Comparison of ENCODE assay signal across 8 mouse cellular contexts in genomic region chr1:131244536-131245088, GRCm38 (mm10). TPM values are rescaled to one million over a fixed set of nuclear protein-coding genes. Genes with fewer than 3 reads are reported as not detected.
DNase-seq lines count a peak whose midpoint lies in the region; ATAC-seq and TF ChIP-seq lines count a peak whose summit lies in the region.

No protein-coding gene starts in this region.

- H3K36me3 ChIP-seq in lung, postnatal 0 days (ENCODE audit: insufficient read depth, low read length): no peaks in the 10 kb centered on the region
- H3K36me3 ChIP-seq in embryonic facial prominence, embryonic 15.5 days: no peaks in the 10 kb centered on the region
- H3K36me3 ChIP-seq in limb, embryonic 11.5 days (ENCODE audit: control insufficient read depth, insufficient read depth, low read length): no peaks in the 10 kb centered on the region
- no peaks in the 10 kb centered on the region for H3K36me3 ChIP-seq in neural tube, embryonic 13.5 days

- DNase-seq in adrenal gland, adult 18-20 months (ENCODE audit: low spot score in 2 of 2): peak; percentile 44 to 45
- DNase-seq in adrenal gland, adult 2 months: no peak
- DNase-seq in lung, postnatal 0 days (ENCODE audit: low spot score): no peak
- DNase-seq in lung, postnatal 10 days: no peak
- DNase-seq in limb, embryonic 11.5 days (ENCODE audit: low spot score): peak; percentile 48
- no peak for DNase-seq in left cerebral cortex, postnatal 10 days (ENCODE audit: extremely low spot score in 1 of 2, low spot score in 2 of 2)

- no peaks in the 10 kb centered on the region for H3K9me3 ChIP-seq in lung, postnatal 0 days (ENCODE audit: low read length)
- no peaks in the 10 kb centered on the region for H3K9me3 ChIP-seq in embryonic facial prominence, embryonic 15.5 days (replicated peaks)
- no peaks in the 10 kb centered on the region for H3K9me3 ChIP-seq in limb, embryonic 11.5 days (ENCODE audit: control insufficient read depth, low read length)
- no peaks in the 10 kb centered on the region for H3K9me3 ChIP-seq in neural tube, embryonic 13.5 days

- no peak for TF ChIP-seq CTCF in lung, postnatal 0 days (IDR thresholded peaks at IDR 0.05)

- no peak for TF ChIP-seq EP300 in lung, postnatal 0 days (IDR thresholded peaks at IDR 0.05)

- intact Hi-C loops in left cerebral cortex, postnatal 10 days (cut with DNase I): loop anchor here (5.0 kb wide), 1 partner anchor 127 kb away; no protein-coding TSS in a partner anchor

- peak overlapping the region; percentile 59 for H3K9ac ChIP-seq in lung, postnatal 0 days (replicated peaks; ENCODE audit: low read depth)
- H3K9ac ChIP-seq in embryonic facial prominence, embryonic 15.5 days: peak overlapping the region; percentile 44
- peak overlapping the region; percentile 50 for H3K9ac ChIP-seq in limb, embryonic 11.5 days (ENCODE audit: low read length)
- peak overlapping the region; percentile 82 for H3K9ac ChIP-seq in neural tube, embryonic 13.5 days

- peak overlapping the region; percentile 65 for H3K4me3 ChIP-seq in lung, postnatal 0 days (ENCODE audit: low read depth, low read length)
- H3K4me3 ChIP-seq in embryonic facial prominence, embryonic 15.5 days (replicated peaks): peak overlapping the region; percentile 61
- peak overlapping the region; percentile 63 for H3K4me3 ChIP-seq in limb, embryonic 11.5 days (ENCODE audit: low read depth, low read length)
- peak overlapping the region; percentile 70 for H3K4me3 ChIP-seq in neural tube, embryonic 13.5 days

- 0 out of 2 replicates have a peak overlapping the region, but pooled peaks have one; percentile 14 for H3K27ac ChIP-seq in lung, postnatal 0 days (ENCODE audit: low read length)
- no peak overlapping the region for H3K27ac ChIP-seq in embryonic facial prominence, embryonic 15.5 days (replicated peaks)
- H3K27ac ChIP-seq in limb, embryonic 11.5 days (replicated peaks; ENCODE audit: low read depth, low read length): no peak overlapping the region
- H3K27ac ChIP-seq in neural tube, embryonic 13.5 days (replicated peaks): 0 out of 2 replicates have a peak overlapping the region, but pooled peaks have one; percentile 13

- 2% methylated on average over 36 of the region's 57 CpGs for WGBS in lung, postnatal 0 days
- WGBS in embryonic facial prominence, embryonic 15.5 days: 2% methylated on average over 57 of the region's 57 CpGs
- under 1% methylated on average over 54 of the region's 57 CpGs for WGBS in limb, embryonic 11.5 days
- WGBS in neural tube, embryonic 13.5 days: under 1% methylated on average over 57 of the region's 57 CpGs

- peak overlapping the region; percentile 98 for H3K4me2 ChIP-seq in lung, postnatal 0 days (replicated peaks; ENCODE audit: low read depth, low read length)
- peak overlapping the region; percentile 99 for H3K4me2 ChIP-seq in embryonic facial prominence, embryonic 15.5 days (replicated peaks)
- peak overlapping the region; percentile 94 for H3K4me2 ChIP-seq in limb, embryonic 11.5 days (ENCODE audit: low read depth, severe bottlenecking)
- peak overlapping the region; percentile 93 for H3K4me2 ChIP-seq in neural tube, embryonic 13.5 days

- 0 out of 2 replicates have a peak, but pooled peaks cover 9% of the 10 kb centered on the region for H3K27me3 ChIP-seq in lung, postnatal 0 days (replicated peaks; ENCODE audit: insufficient read depth, low read length)
- peaks cover 40% of the 10 kb centered on the region for H3K27me3 ChIP-seq in embryonic facial prominence, embryonic 15.5 days
- H3K27me3 ChIP-seq in limb, embryonic 11.5 days (ENCODE audit: control insufficient read depth, insufficient read depth, low read length): peaks cover 35% of the 10 kb centered on the region
- H3K27me3 ChIP-seq in neural tube, embryonic 13.5 days: peaks cover 71% of the 10 kb centered on the region

- ATAC-seq in lung, postnatal 0 days: peak; percentile 39
- ATAC-seq in embryonic facial prominence, embryonic 15.5 days (ENCODE audit: insufficient number of reproducible peaks, low FRiP score, low TSS enrichment, low read depth): 0 out of 2 replicates have a peak, but pooled peaks have one; percentile 41
- peak; percentile 23; the same call in 1 of the 2 replicates for ATAC-seq in limb, embryonic 11.5 days (ENCODE audit: insufficient number of reproducible peaks, low FRiP score, low TSS enrichment, low read depth)
- peak; percentile 50 for ATAC-seq in neural tube, embryonic 13.5 days (ENCODE audit: low read depth)

- H3K4me1 ChIP-seq in lung, postnatal 0 days (ENCODE audit: insufficient read depth, low read depth, low read length): peaks cover 3% of the 10 kb centered on the region; the same call in 1 of the 2 replicates
- peaks cover 34% of the 10 kb centered on the region for H3K4me1 ChIP-seq in embryonic facial prominence, embryonic 15.5 days
- H3K4me1 ChIP-seq in limb, embryonic 11.5 days (ENCODE audit: control insufficient read depth, insufficient read depth, low read length): peaks cover 7% of the 10 kb centered on the region
- peaks cover 30% of the 10 kb centered on the region for H3K4me1 ChIP-seq in neural tube, embryonic 13.5 days (replicated peaks)

RNA-seq across cellular contexts. Expression of gene Rassf5, which starts 0.4 kb away (rescaled TPM):
- total RNA-seq in adrenal gland, adult 18-20 months (2021): 10 to 100 TPM; 11.4 to 11.6 TPM
- total RNA-seq in adrenal gland, adult 2 months (2021): 10 to 100 TPM in 1 of 2 experiments, 1 to 10 TPM in 1; 8.6 to 13.0 TPM
- polyA plus RNA-seq in adrenal gland, adult 2 months (2012; rRNA removed): 25.7 and 39.3 TPM in 2 replicates
- polyA plus RNA-seq in lung, postnatal 0 days (2015; fragmentation: Nextera tagmentation; extraction: Ambion mirVana): 7.5 and 8.3 TPM in 2 replicates
- polyA plus RNA-seq in embryonic facial prominence, embryonic 15.5 days (2015; fragmentation: Nextera tagmentation; extraction: Ambion mirVana): 4.6 and 4.8 TPM in 2 replicates
- 1.2 and 1.4 TPM in 2 replicates for polyA plus RNA-seq in limb, embryonic 11.5 days (2014; fragmentation: Nextera tagmentation; extraction: Ambion mirVana)
- polyA plus RNA-seq in neural tube, embryonic 13.5 days (2015; fragmentation: Nextera tagmentation; extraction: Ambion mirVana): 2.6 and 3.4 TPM in 2 replicates
- 10 to 100 TPM; 19.9 to 21.8 TPM for total RNA-seq in left cerebral cortex, postnatal 10 days (2021)

RNA-seq across cellular contexts. Expression of gene Ikbke, which starts 34.8 kb away (rescaled TPM):
- total RNA-seq in adrenal gland, adult 18-20 months (2021): 10 to 100 TPM; 11.9 to 16.1 TPM
- 10 to 100 TPM; 10.7 to 14.1 TPM for total RNA-seq in adrenal gland, adult 2 months (2021)
- polyA plus RNA-seq in adrenal gland, adult 2 months (2012; rRNA removed): 11.1 and 15.2 TPM in 2 replicates
- polyA plus RNA-seq in lung, postnatal 0 days (2015; fragmentation: Nextera tagmentation; extraction: Ambion mirVana): 2.9 and 4.1 TPM in 2 replicates
- polyA plus RNA-seq in embryonic facial prominence, embryonic 15.5 days (2015; fragmentation: Nextera tagmentation; extraction: Ambion mirVana): 5.1 and 7.7 TPM in 2 replicates
- 1.0 and 1.5 TPM in 2 replicates for polyA plus RNA-seq in limb, embryonic 11.5 days (2014; fragmentation: Nextera tagmentation; extraction: Ambion mirVana)
- 0.91 and 1.2 TPM in 2 replicates for polyA plus RNA-seq in neural tube, embryonic 13.5 days (2015; fragmentation: Nextera tagmentation; extraction: Ambion mirVana)
- 1 to 10 TPM; 1.8 to 2.2 TPM for total RNA-seq in left cerebral cortex, postnatal 10 days (2021)

Comparison
In these comparisons a context has a peak if more than half of its experiments do, and no peak if none do; other contexts are left out.
1. DNase-seq: peak in adrenal gland, adult 18-20 months (2 of 2) and limb, embryonic 11.5 days (single experiment); none in adrenal gland, adult 2 months (single experiment), lung, postnatal 0 days (single experiment), lung, postnatal 10 days (single experiment) and left cerebral cortex, postnatal 10 days (0 of 2).
2. H3K27ac ChIP-seq: peak in lung, postnatal 0 days (single experiment) and neural tube, embryonic 13.5 days (single experiment); none in embryonic facial prominence, embryonic 15.5 days (single experiment) and limb, embryonic 11.5 days (single experiment).
3. Peak in every context shown above with its lines, with median percentiles within 50 percentile points of each other: ATAC-seq, H3K4me2 ChIP-seq, H3K4me3 ChIP-seq and H3K9ac ChIP-seq.